Mouse (Mus musculus) forebrain, embryonic 10.5 days (tissue): ENCODE data around the gene 1700022I11Rik. TPM values are rescaled to one million over a fixed set of nuclear protein-coding genes. Genes with fewer than 3 reads are reported as not detected.
A peak's percentile ranks its signal among the peaks of the same experiment; 100 is the strongest.
"Not testable (repeated sequence)": the region's sequence is repeated elsewhere in the genome, so short reads cannot be mapped to it uniquely, and the experiment has no call there.

ENCODE experiments used
- DNase-seq: peaks from one replicate; pipeline ENCODE4 v3.0.0-alpha.2; 2017; ENCODE audit warnings: low spot score; ENCODE audit errors: extremely low spot score
- H3K27ac ChIP-seq: fragments of 300-500 bp; sonication (generic); 2 replicates; pipeline ENCODE4 v1.5.1; 2016; ENCODE audit warnings: mild to moderate bottlenecking
- H3K27me3 ChIP-seq: fragments of 300-500 bp; sonication (generic); 2 replicates; pipeline ENCODE4 v1.6.1; 2016; ENCODE audit warnings: mild to moderate bottlenecking; ENCODE audit not compliant: poor library complexity, severe bottlenecking
- H3K36me3 ChIP-seq: fragments of 300-500 bp; sonication (generic); replicated peaks from 2 replicates; pipeline ENCODE4 v1.6.1; 2016; ENCODE audit warnings: mild to moderate bottlenecking, moderate library complexity
- H3K4me1 ChIP-seq: fragments of 300-500 bp; sonication (generic); 2 replicates; pipeline ENCODE4 v1.6.1; 2016
- H3K4me3 ChIP-seq: fragments of 300-500 bp; sonication (generic); 2 replicates; pipeline ENCODE4 v1.5.1; 2016; ENCODE audit warnings: mild to moderate bottlenecking, moderate library complexity
- H3K9me3 ChIP-seq: fragments of 300-500 bp; sonication (generic); 2 replicates; pipeline ENCODE4 v1.6.1; 2016; ENCODE audit warnings: mild to moderate bottlenecking, moderate library complexity
- WGBS: fragments of 180-500 bp; shearing (Covaris S2); methylation state at CpG from one replicate; pipeline ENCODE4 v1.1.7; 2016; 5-methylcytosine and 5-hydroxymethylcytosine counted together
- polyA plus RNA-seq: library from polyadenylated mRNA; unstranded; fragments of >200 nt; fragmentation: Nextera tagmentation; extraction: Ambion mirVana; gene quantifications from 2 replicates; pipeline ENCODE4 v1.2.1, GENCODE M21; 2016

Gene 1700022I11Rik
- polyA plus RNA-seq, 1 experiment from 2014 or later: 0.52 TPM

GRCm38 (mm10) chr4:42980467-42980866 is 11.1 kb downstream of the 1700022I11Rik start:
- peaks cover 96% of the 10 kb centered on the region for H3K36me3 ChIP-seq
- H3K4me1 ChIP-seq, H3K4me3 ChIP-seq, H3K9me3 ChIP-seq, H3K27me3 ChIP-seq, DNase-seq, H3K27ac ChIP-seq: not testable (repeated sequence)
- 93% methylated on average over 8 of the region's 8 CpGs for WGBS

- Histone ChIP-seq H3K4me3 (no peak overlapping the region), H3K27ac (no peak overlapping the region), H3K4me1 (no peaks in the 10 kb centered on the region), H3K27me3 (no peaks in the 10 kb centered on the region), H3K9me3 (no peaks in the 10 kb centered on the region), H3K36me3 (peaks cover 100% of the 10 kb centered on the region)
- DNase-seq: no peak
- WGBS: 88% methylated on average over 1 of the region's 1 CpGs
These were observed 18.9 kb downstream of the 1700022I11Rik start for GRCm38 (mm10) chr4:42988296-42988695.

GRCm38 (mm10) chr4:42998022-42998421 is 28.6 kb downstream of the 1700022I11Rik start:
- Histone ChIP-seq H3K4me3 (peak overlapping the region; percentile 95), H3K27ac (no peak overlapping the region), H3K4me1 (peaks cover 30% of the 10 kb centered on the region), H3K36me3 (peaks cover 57% of the 10 kb centered on the region), H3K27me3 (no peaks in the 10 kb centered on the region), H3K9me3 (no peaks in the 10 kb centered on the region)
- DNase-seq: no peak
- WGBS: 77% methylated on average over 2 of the region's 2 CpGs

DNA sequence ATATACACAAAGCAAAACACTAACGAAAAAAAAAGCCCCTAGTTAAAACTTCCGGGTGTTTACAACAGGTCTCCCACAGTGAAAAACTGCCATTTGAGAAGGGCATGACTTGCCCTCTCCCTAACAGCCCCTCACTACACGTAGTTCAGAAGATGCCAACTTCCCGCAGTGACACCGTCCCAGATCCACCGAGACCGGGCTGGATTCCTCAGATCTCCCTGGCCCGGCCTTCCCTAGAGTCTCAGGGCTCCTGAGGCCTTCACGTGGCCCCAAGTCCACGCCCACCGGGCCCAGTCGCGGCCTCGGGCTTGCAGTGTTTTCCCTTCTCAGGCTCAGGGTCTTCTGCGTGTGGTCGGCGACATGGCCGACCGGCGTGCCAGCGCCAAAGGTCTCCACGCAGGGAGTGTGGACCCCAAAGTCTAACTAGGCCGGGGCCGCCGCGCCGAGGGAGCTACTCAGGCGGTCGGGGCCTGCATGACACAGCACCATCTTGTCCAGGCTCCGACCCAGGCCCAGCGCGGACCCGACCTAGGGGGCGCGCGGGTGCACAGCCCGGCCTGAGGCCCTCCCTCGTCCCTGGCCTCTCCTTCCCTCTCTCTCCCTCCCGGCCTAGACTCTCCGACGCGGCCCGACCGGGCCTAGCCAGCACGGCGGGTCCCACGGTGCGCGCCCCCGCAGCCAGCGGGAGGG is 30.2 kb downstream of the 1700022I11Rik start:
- peaks cover 30% of the 10 kb centered on the region for H3K4me1 ChIP-seq
- DNase-seq: peak; percentile 83
- peak overlapping the region; percentile 95 for H3K4me3 ChIP-seq
- peaks cover 47% of the 10 kb centered on the region for H3K36me3 ChIP-seq
- H3K27ac ChIP-seq: peak overlapping the region; percentile 99
- WGBS: under 1% methylated on average over 51 of the region's 51 CpGs
- H3K27me3 ChIP-seq: no peaks in the 10 kb centered on the region
- H3K9me3 ChIP-seq: no peaks in the 10 kb centered on the region

DNA sequence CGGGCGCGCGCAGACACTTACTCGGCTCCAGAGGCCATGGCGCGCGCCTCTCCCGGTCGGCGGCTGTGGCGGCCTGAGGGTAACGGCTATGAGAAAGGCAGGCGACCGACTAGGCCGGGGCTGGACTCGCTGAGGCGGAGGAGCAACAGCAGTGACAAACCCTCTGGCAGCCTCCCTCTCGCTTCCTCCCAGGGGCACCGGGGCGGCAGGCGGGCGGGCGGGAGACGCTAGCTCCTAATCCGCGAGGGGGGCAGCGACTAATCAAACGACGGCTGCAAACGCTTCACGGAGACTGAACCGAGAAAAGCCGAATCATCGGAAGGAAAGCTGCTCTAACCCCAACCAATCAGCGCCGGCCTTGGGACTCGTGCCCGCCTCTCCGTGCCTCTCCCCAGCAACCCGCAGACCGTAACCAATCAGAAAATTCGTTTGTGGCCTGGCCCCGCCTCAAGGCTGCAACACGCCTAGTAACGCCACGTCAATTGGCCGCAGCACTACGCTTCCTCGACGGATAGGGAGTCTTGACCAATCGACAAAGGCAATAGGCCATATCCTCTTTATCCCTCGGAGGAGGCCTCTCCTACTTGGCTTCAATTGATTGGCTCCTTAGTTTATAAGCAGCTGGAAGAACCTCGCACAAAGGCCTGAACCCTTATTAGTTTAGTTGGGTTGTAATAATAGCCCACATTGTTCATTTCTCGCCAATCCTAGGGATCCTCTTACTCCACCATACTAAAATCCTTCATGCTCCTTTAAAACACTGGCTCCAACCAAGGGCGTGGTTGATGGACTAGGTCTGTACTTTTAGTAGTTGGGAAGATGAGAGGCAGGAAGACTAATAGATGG is 31.0 kb downstream of the 1700022I11Rik start, which contains the start of gene Vcp:
Gene Vcp (minus strand): TSS at position 367 of the 846 bp plus-strand sequence.
- DNase-seq: peak; percentile 99
- not testable (repeated sequence) for H3K9me3 ChIP-seq, H3K27me3 ChIP-seq
- Histone ChIP-seq H3K4me1 (peaks cover 30% of the 10 kb centered on the region), H3K4me3 (peak within 1 kb of the TSS; percentile 95), H3K36me3 (peaks cover 46% of the 10 kb centered on the region), H3K27ac (peak within 1 kb of the TSS; percentile 99)
- WGBS: under 1% methylated on average over 56 of the region's 56 CpGs

- H3K27ac ChIP-seq: peak overlapping the region; percentile 99
- 86% methylated on average over 2 of the region's 2 CpGs for WGBS
- peaks cover 30% of the 10 kb centered on the region for H3K4me1 ChIP-seq
- no peak for DNase-seq
- H3K36me3 ChIP-seq: peaks cover 42% of the 10 kb centered on the region
- H3K9me3 ChIP-seq: no peaks in the 10 kb centered on the region
- H3K27me3 ChIP-seq: no peaks in the 10 kb centered on the region
- no peak overlapping the region for H3K4me3 ChIP-seq
These were observed 31.9 kb downstream of the 1700022I11Rik start for GRCm38 (mm10) chr4:43001272-43001671.

DNA sequence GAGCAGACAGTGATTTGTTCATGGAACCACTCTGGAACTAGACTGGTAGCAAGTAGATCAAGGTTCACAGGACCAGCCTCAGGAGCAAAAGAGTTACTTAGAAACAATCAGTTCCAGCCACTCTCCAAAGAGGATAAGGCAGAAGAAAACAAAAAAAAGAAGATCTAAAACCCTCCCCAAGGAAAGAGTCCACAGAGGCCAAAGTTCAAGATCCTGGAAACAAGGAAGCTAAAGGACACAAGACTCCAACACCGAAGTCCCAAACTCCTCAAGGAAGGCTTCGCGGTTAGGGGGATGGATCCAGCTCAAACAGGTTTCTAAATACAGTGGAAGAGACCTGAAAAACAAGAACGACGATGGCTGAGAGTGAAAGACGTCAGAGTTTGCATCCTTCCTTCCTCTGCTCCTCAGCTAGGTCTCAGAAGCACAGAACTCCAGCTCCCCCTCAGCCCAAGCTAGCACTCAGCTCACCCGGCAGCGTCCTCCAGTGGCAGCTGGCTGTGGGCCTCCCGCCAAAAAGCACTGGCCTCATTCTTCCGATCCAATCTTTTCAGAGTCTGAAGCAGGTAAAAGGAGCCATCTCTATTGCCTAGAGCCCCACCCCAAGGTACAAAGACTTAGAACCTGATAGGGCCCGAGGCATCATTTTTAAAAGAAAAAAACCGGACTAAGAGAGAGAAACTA is 33.5 kb downstream of the 1700022I11Rik start:
- Histone ChIP-seq H3K4me3 (no peak overlapping the region), H3K27ac (no peak overlapping the region), H3K4me1 (peaks cover 20% of the 10 kb centered on the region), H3K36me3 (peaks cover 38% of the 10 kb centered on the region), H3K9me3 (no peaks in the 10 kb centered on the region), H3K27me3 (no peaks in the 10 kb centered on the region)
- WGBS: 84% methylated on average over 12 of the region's 12 CpGs
- no peak for DNase-seq

GRCm38 (mm10) chr4:43004951-43005350 is 35.5 kb downstream of the 1700022I11Rik start:
- 92% methylated on average over 3 of the region's 3 CpGs for WGBS

GRCm38 (mm10) chr4:43005765-43006164 is 36.4 kb downstream of the 1700022I11Rik start:
- H3K4me3 ChIP-seq: no peak overlapping the region
- 62% methylated on average over 2 of the region's 2 CpGs for WGBS
- H3K27ac ChIP-seq: no peak overlapping the region
- peaks cover 22% of the 10 kb centered on the region for H3K4me1 ChIP-seq
- no peaks in the 10 kb centered on the region for H3K27me3 ChIP-seq
- no peaks in the 10 kb centered on the region for H3K9me3 ChIP-seq
- peaks cover 33% of the 10 kb centered on the region for H3K36me3 ChIP-seq
- DNase-seq: no peak

More at GRCm38 (mm10) chr4:43004951-43005350, 35.5 kb downstream of the 1700022I11Rik start:
- Histone ChIP-seq H3K9me3 (no peaks in the 10 kb centered on the region), H3K4me1 (peaks cover 22% of the 10 kb centered on the region), H3K4me3 (no peak overlapping the region), H3K27me3 (no peaks in the 10 kb centered on the region), H3K27ac (no peak overlapping the region), H3K36me3 (peaks cover 33% of the 10 kb centered on the region)
- DNase-seq: no peak

DNA sequence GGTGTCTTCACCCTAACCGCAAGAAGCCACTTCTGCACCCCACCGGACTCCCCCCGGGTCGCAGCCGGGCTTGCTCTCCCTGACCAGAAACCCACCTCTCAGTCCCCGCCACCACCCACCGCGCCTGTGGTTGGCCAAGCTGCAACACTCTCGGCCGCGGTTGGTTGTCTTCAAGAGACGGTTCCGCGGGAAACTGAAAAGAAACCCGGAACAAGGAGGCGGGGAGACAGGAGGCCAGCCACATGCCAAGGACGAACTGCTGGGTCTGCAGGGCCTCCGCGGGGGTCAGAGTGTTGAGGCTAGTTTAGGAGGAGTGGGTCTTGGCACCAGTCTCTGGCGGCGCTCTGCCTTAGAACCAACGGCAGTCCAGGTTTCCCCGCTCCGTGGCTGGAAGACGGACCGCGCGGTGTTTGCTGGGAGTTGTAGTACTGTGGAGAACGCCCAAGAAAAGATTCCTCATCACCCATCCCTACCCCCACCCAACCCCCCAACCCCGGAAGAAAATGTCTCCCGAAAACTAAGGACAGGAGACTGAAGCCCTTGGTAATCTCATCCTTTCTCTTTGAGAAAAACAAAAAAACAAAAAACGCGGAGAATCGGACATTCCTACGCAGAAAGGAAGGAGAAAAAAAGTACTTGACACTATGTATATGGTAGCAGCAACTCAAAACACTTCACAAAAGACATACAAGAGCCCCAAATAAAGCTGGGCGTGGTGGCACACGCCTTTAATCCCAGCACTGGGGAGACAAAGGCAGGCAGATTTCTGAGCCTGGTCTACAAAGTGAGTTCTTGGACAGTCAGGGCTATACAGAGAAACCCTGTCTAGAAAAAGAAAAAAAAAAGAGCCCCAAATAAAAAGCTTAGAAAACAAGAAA is 41.0 kb downstream of the 1700022I11Rik start, which contains the start of gene Fancg:
Gene Fancg (minus strand): TSS at position 346 of the 878 bp plus-strand sequence.
- Histone ChIP-seq H3K9me3 (no peaks in the 10 kb centered on the region), H3K4me1 (peaks cover 30% of the 10 kb centered on the region), H3K27ac (peak within 1 kb of the TSS; percentile 93), H3K36me3 (peaks cover 17% of the 10 kb centered on the region), H3K27me3 (no peaks in the 10 kb centered on the region), H3K4me3 (peak within 1 kb of the TSS; percentile 75)
- WGBS: under 1% methylated on average over 37 of the region's 37 CpGs
- peak; percentile 85 for DNase-seq

- H3K27me3 ChIP-seq: no peaks in the 10 kb centered on the region
These were observed 42.7 kb downstream of the 1700022I11Rik start for GRCm38 (mm10) chr4:43012091-43012490.

DNA sequence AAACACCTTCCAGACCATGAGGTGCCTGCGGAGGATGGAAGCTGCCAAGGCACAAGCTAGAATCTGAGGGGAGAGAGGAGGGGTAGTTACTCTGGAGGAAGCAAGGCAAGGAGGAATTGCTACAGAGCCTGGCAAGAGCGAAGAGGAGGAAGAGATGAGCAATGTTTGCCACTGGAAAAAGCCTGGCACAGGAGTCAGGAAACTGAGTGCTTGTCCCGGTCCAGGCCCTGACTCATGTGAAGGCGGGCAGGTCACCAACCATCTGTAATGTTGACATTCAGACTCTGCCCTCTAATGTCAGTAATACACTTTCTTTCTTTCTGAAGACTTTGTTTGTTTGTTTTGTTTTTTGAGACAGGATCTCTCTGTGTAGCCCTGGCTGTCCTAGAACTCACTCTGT is 48.8 kb downstream of the 1700022I11Rik start:
- Histone ChIP-seq H3K4me1 (peaks cover 7% of the 10 kb centered on the region), H3K27ac (no peak overlapping the region), H3K36me3 (peaks cover 66% of the 10 kb centered on the region), H3K4me3 (no peak overlapping the region), H3K27me3 (no peaks in the 10 kb centered on the region), H3K9me3 (no peaks in the 10 kb centered on the region)
- WGBS: 97% methylated on average over 4 of the region's 4 CpGs
- no peak for DNase-seq

More at GRCm38 (mm10) chr4:43012091-43012490, 42.7 kb downstream of the 1700022I11Rik start:
- Histone ChIP-seq H3K27ac (no peak overlapping the region), H3K9me3 (no peaks in the 10 kb centered on the region), H3K4me1 (peaks cover 30% of the 10 kb centered on the region), H3K4me3 (no peak overlapping the region), H3K36me3 (peaks cover 10% of the 10 kb centered on the region)
- 94% methylated on average over 1 of the region's 1 CpGs for WGBS
- DNase-seq: no peak
